Mouse (Mus musculus) limb, embryonic 14.5 days (tissue): ENCODE measurements around the gene Snx32. TPM values are rescaled to one million over a fixed set of nuclear protein-coding genes. Genes with fewer than 3 reads are reported as not detected.

Source experiments
- ATAC-seq: fragments of 200-750 bp; cut with Nextera tagmentation; 2 replicates; pipeline ENCODE4 v1.8.0; 2017; ENCODE audit warnings: low read depth, moderate number of reproducible peaks, moderate TSS enrichment; ENCODE audit not compliant: low FRiP score
- DNase-seq: peaks from one replicate; pipeline ENCODE4 v3.0.0-alpha.2; 2015; ENCODE audit warnings: low spot score
- H3K27ac ChIP-seq: fragments of 300-500 bp; sonication (generic); replicated peaks from 2 replicates; pipeline ENCODE4 v1.5.1; 2014; ENCODE audit warnings: low read depth, mild to moderate bottlenecking, low read length, moderate library complexity, mixed read lengths
- H3K27me3 ChIP-seq: fragments of 300-500 bp; sonication (generic); 2 replicates; pipeline ENCODE4 v1.6.1; 2014; ENCODE audit warnings: low read length, mixed read lengths; ENCODE audit not compliant: control insufficient read depth, insufficient read depth
- H3K36me3 ChIP-seq: fragments of 300-500 bp; sonication (generic); 2 replicates; pipeline ENCODE4 v1.6.1; 2014; ENCODE audit warnings: mild to moderate bottlenecking, low read length, moderate library complexity, mixed read lengths; ENCODE audit not compliant: control insufficient read depth, insufficient read depth
- H3K4me1 ChIP-seq: fragments of 300-500 bp; sonication (generic); 2 replicates; pipeline ENCODE4 v1.6.1; 2014; ENCODE audit warnings: antibody characterized with exemption, low read length, mixed read lengths; ENCODE audit not compliant: control insufficient read depth, insufficient read depth
- H3K4me2 ChIP-seq: fragments of 300-500 bp; sonication (generic); replicated peaks from 2 replicates; pipeline ENCODE4 v1.6.1; 2014; ENCODE audit warnings: low read depth, mild to moderate bottlenecking, low read length, moderate library complexity; ENCODE audit not compliant: severe bottlenecking
- H3K4me3 ChIP-seq: fragments of 300-500 bp; sonication (generic); replicated peaks from 2 replicates; pipeline ENCODE4 v1.5.1; 2014; ENCODE audit warnings: low read length
- H3K9ac ChIP-seq: fragments of 300-500 bp; sonication (generic); 2 replicates; pipeline ENCODE4 v1.6.1; 2014; ENCODE audit warnings: mild to moderate bottlenecking, low read depth, low read length, moderate library complexity; ENCODE audit not compliant: severe bottlenecking
- H3K9me3 ChIP-seq: fragments of 300-500 bp; sonication (generic); 2 replicates; pipeline ENCODE4 v1.6.1; 2016; ENCODE audit warnings: low read length; ENCODE audit not compliant: control insufficient read depth
- POLR2A ChIP-seq: fragments of 200-500 bp; IDR thresholded peaks from 2 replicates; pipeline ENCODE4 v1.8.0; 2012; ENCODE audit warnings: inconsistent platforms, mild to moderate bottlenecking, moderate library complexity, borderline replicate concordance; ENCODE audit not compliant: insufficient read depth, insufficient read length; ENCODE audit errors: extremely low read depth
- WGBS: fragments of 180-500 bp; shearing (Covaris S2); extraction: QIAGEN DNeasy Blood & Tissue Kit; methylation state at CpG from one replicate; pipeline ENCODE4 v1.1.7; 2014; 5-methylcytosine and 5-hydroxymethylcytosine counted together
- polyA plus RNA-seq, 2 experiments: library from polyadenylated mRNA; depleted of rRNA in 1 of 2; stranded (reverse) in 1 of 2; unstranded in 1 of 2; fragments of >200 nt; fragmentation: Nextera tagmentation in 1 of 2; extraction: Ambion mirVana in 1 of 2; gene quantifications; 2 replicates each; pipeline versions ENCODE4 v1.2.1 to v1.2.3; 2012 to 2014

Snx32 gene
- polyA plus RNA-seq, 2 experiments = 9.6 to 23.6 TPM

GRCm38 (mm10) chr19:5525204-5525603 is 14.9 kb upstream of the Snx32 start:
- H3K4me3 ChIP-seq = no peak overlapping the region
- no peak overlapping the region for H3K9ac ChIP-seq
- no peak for ATAC-seq
- TF ChIP-seq POLR2A = no peak
- H3K4me2 ChIP-seq = no peak overlapping the region
- no peaks in the 10 kb centered on the region for H3K9me3 ChIP-seq
- H3K27me3 ChIP-seq = no peaks in the 10 kb centered on the region
- DNase-seq = no peak
- H3K4me1 ChIP-seq = peaks cover 4% of the 10 kb centered on the region; the same call in 1 of the 2 replicates
- no peaks in the 10 kb centered on the region for H3K36me3 ChIP-seq
- WGBS = 77% methylated on average over 5 of the region's 5 CpGs
- no peak overlapping the region for H3K27ac ChIP-seq

DNA sequence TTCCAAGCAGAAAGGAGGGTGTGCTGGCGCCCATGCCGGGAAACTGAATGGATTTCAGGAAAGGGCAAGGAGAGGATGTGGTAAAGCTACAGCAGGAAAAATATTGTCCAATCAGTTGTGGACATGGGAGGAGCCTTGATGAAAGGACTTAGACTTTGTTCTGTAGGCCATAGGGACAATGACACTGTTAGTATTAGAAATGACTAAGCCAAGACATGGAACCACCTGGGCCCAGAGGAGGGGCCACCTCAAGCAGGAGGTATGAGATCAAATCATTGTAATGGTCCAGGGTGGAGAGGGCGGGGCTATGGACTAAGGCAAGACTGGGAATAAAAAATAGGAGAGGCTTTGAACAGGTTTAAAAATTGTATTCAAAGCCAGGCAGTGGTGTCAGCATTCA is 8.4 kb upstream of the Snx32 start:
- no peaks in the 10 kb centered on the region for H3K9me3 ChIP-seq
- no peak for ATAC-seq
- 89% methylated on average over 3 of the region's 3 CpGs for WGBS
- no peaks in the 10 kb centered on the region for H3K4me1 ChIP-seq
- H3K27ac ChIP-seq = no peak overlapping the region
- no peak overlapping the region for H3K9ac ChIP-seq
- no peaks in the 10 kb centered on the region for H3K36me3 ChIP-seq
- no peaks in the 10 kb centered on the region for H3K27me3 ChIP-seq
- no peak for DNase-seq
- TF ChIP-seq POLR2A = no peak
- no peak overlapping the region for H3K4me3 ChIP-seq
- no peak overlapping the region for H3K4me2 ChIP-seq

DNA sequence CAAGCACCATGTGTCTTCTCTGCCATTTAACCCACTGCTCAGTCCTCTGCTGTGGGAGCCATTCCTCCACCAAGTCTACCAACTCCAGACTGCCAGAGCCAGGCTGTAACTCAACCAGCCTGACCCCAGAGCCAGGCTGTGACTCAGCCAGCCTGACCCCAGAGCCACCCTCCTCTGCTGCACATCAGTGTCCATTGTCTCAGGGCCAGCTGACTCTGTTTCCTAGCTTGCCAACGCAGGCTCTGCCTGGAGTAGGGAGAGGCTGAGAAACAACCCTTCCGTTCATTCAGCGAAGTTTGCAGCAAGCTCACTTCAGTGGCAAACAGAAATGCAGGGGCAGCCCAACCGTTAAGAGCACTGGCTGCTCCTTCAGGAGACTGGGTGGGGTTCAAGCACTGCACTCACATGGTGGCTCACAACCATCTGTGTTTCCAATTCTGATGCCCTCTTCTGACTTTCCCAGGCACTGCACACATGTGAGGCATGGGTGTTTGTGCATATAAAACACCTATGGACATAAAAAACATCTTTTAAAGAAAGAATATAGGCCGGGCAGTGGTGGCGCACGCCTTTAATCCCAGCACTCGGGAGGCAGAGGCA is 6.7 kb upstream of the Snx32 start:
- DNase-seq (no peak), ATAC-seq (no peak)
- Histone ChIP-seq H3K4me1 (no peaks in the 10 kb centered on the region), H3K27me3 (no peaks in the 10 kb centered on the region), H3K27ac (no peak overlapping the region), H3K36me3 (no peaks in the 10 kb centered on the region), H3K4me2 (no peak overlapping the region), H3K9ac (no peak overlapping the region), H3K9me3 (no peaks in the 10 kb centered on the region), H3K4me3 (no peak overlapping the region)
- TF ChIP-seq POLR2A = no peak
- WGBS = 78% methylated on average over 8 of the region's 8 CpGs

DNA sequence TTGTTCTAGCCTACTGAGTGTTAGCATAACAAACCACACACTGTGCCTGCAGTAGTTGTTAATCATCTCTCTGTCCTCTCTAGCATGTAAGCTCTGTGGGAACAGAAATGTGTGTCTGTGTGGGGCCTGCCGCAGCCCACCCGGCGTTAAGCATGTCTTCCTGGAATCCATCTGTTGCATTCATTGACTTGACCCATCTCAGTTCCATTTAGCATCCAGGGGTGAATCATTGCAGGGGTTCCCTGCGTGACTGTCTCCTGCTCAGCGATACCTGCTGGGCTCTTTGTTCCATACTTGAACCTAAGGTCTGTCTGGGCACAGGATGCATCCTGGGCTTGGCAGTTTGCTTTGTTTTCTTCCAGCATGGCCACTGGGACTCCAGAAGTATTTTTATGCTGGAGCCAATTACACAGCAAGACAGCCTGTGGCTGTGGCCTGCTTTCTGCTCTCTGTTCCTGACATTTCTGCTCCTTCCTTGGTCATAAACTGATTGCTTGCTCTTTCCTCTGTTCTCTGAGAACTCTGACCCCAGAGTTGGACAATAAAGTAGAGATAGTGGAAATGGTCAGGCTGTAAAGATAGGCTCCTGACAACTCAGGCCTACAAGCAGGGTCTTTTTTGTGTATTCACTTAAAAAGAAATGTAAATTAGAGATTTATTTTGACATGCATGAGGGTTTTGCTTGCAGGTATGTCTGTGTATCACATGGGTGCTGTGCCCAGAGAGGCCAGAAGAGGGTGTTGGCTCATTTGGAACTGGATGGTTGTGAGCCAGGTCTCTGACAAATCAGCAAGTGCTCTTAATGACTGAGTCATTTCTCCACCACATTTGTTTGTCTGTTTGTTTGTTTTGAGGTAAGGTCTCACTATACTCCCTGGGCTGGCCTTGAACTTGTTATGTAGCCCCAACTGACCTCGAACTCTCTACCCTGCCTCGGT is 5.8 kb upstream of the Snx32 start:
- Histone ChIP-seq H3K4me3 (no peak overlapping the region), H3K4me2 (no peak overlapping the region), H3K36me3 (no peaks in the 10 kb centered on the region), H3K9me3 (no peaks in the 10 kb centered on the region), H3K27me3 (no peaks in the 10 kb centered on the region), H3K4me1 (peaks cover 2% of the 10 kb centered on the region; the same call in 1 of the 2 replicates), H3K27ac (no peak overlapping the region), H3K9ac (no peak overlapping the region)
- no peak for TF ChIP-seq POLR2A
- DNase-seq (no peak), ATAC-seq (no peak)
- 82% methylated on average over 7 of the region's 7 CpGs for WGBS

GRCm38 (mm10) chr19:5513005-5513349 is 2.6 kb upstream of the Snx32 start:
- Histone ChIP-seq H3K27me3 (no peaks in the 10 kb centered on the region), H3K4me2 (no peak overlapping the region), H3K36me3 (no peaks in the 10 kb centered on the region), H3K27ac (no peak overlapping the region), H3K9me3 (no peaks in the 10 kb centered on the region; the same call in 1 of the 2 replicates), H3K4me1 (peaks cover 4% of the 10 kb centered on the region; the same call in 1 of the 2 replicates), H3K9ac (no peak overlapping the region), H3K4me3 (no peak overlapping the region)
- ATAC-seq (no peak), DNase-seq (no peak)
- TF ChIP-seq POLR2A = no peak
- WGBS = 85% methylated on average over 3 of the region's 3 CpGs
